Mouse (Mus musculus) kidney, embryonic 14.5 days (tissue): Measurements from ENCODE around the gene Pdk4. TPM values are rescaled to one million over a fixed set of nuclear protein-coding genes. Genes with fewer than 3 reads are reported as not detected.

Experiments used
- ATAC-seq: fragments of 200-750 bp; cut with Nextera tagmentation; 2 replicates; pipeline ENCODE4 v1.8.0; 2017; ENCODE audit warnings: moderate number of reproducible peaks, mild to moderate bottlenecking, moderate TSS enrichment, moderate library complexity; ENCODE audit not compliant: low FRiP score, low TSS enrichment
- H3K27ac ChIP-seq: fragments of 300-500 bp; sonication (generic); 2 replicates; pipeline ENCODE4 v1.5.1; 2014; ENCODE audit warnings: low read depth, mild to moderate bottlenecking, low read length, moderate library complexity, mixed read lengths
- H3K27me3 ChIP-seq: fragments of 300-500 bp; sonication (generic); 2 replicates; pipeline ENCODE4 v1.6.1; 2014; ENCODE audit warnings: mild to moderate bottlenecking, low read length; ENCODE audit not compliant: control insufficient read depth, insufficient read depth
- H3K36me3 ChIP-seq: fragments of 300-500 bp; sonication (generic); 2 replicates; pipeline ENCODE4 v1.6.1; 2014; ENCODE audit warnings: low read length, mixed read lengths; ENCODE audit not compliant: control insufficient read depth, insufficient read depth
- H3K4me1 ChIP-seq: fragments of 300-500 bp; sonication (generic); 2 replicates; pipeline ENCODE4 v1.6.1; 2014; ENCODE audit warnings: low read length, mixed read lengths; ENCODE audit not compliant: control insufficient read depth, insufficient read depth
- H3K4me2 ChIP-seq: fragments of 300-500 bp; sonication (generic); replicated peaks from 2 replicates; pipeline ENCODE4 v1.6.1; 2014; ENCODE audit warnings: low read depth, mild to moderate bottlenecking, low read length
- H3K4me3 ChIP-seq: fragments of 300-500 bp; sonication (generic); 2 replicates; pipeline ENCODE4 v1.5.1; 2014; ENCODE audit warnings: mild to moderate bottlenecking, low read length
- H3K9ac ChIP-seq: fragments of 300-500 bp; sonication (generic); 2 replicates; pipeline ENCODE4 v1.6.1; 2014; ENCODE audit warnings: low read depth, mild to moderate bottlenecking, low read length, moderate library complexity
- H3K9me3 ChIP-seq: fragments of 300-500 bp; sonication (generic); 2 replicates; pipeline ENCODE4 v1.6.1; 2016; ENCODE audit warnings: low read length; ENCODE audit not compliant: control insufficient read depth
- WGBS: fragments of 180-500 bp; shearing (Covaris S2); extraction: QIAGEN DNeasy Blood & Tissue Kit; methylation state at CpG from one replicate; pipeline ENCODE4 v1.1.7; 2014; 5-methylcytosine and 5-hydroxymethylcytosine counted together
- polyA plus RNA-seq: library from polyadenylated mRNA; unstranded; fragments of >200 nt; fragmentation: Nextera tagmentation; extraction: Ambion mirVana; gene quantifications from 2 replicates; pipeline ENCODE4 v1.2.1, GENCODE M21; 2014

Pdk4 gene
- polyA plus RNA-seq, 1 experiment from 2014 or later: 3.6 TPM

GRCm38 (mm10) chr6:5455836-5456235 lies 40.3 kb downstream of the Pdk4 start:
- Histone ChIP-seq H3K27ac (no peak overlapping the region), H3K36me3 (no peaks in the 10 kb centered on the region), H3K4me1 (no peaks in the 10 kb centered on the region), H3K9me3 (no peaks in the 10 kb centered on the region), H3K4me3 (no peak overlapping the region), H3K9ac (no peak overlapping the region), H3K27me3 (no peaks in the 10 kb centered on the region), H3K4me2 (no peak overlapping the region)
- ATAC-seq: no peak
- 81% methylated on average over 3 of the region's 3 CpGs for WGBS

DNA sequence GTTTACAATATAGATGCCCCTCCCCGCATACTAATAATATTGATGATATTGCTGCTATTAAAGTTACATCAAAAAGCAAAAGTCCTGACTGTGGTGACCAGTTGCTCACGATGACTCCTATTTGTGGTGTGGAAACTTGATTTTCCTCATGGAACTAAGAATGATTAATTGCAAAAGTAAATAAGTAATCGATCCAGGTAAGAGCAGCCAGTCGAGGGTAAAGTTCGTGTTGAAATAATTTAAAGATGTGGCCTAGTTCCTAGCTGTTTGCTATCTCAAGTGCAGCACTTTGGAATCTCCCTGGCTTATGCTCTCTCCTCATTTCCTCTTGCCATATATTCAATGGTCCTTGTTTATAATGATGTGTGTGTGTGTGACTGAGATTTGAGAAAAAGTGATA lies 46.2 kb downstream of the Pdk4 start:
- no peak overlapping the region for H3K9ac ChIP-seq
- no peak overlapping the region for H3K4me3 ChIP-seq
- ATAC-seq: 0 out of 2 replicates have a peak, but pooled peaks have one; percentile 24
- H3K4me2 ChIP-seq: no peak overlapping the region
- no peaks in the 10 kb centered on the region for H3K27me3 ChIP-seq
- WGBS: 57% methylated on average over 5 of the region's 5 CpGs
- no peaks in the 10 kb centered on the region for H3K4me1 ChIP-seq
- H3K36me3 ChIP-seq: no peaks in the 10 kb centered on the region
- H3K27ac ChIP-seq: no peak overlapping the region
- H3K9me3 ChIP-seq: no peaks in the 10 kb centered on the region

GRCm38 (mm10) chr6:5448396-5448795 lies 47.7 kb downstream of the Pdk4 start:
- Histone ChIP-seq H3K4me1 (peaks cover under 1% of the 10 kb centered on the region; the same call in 1 of the 2 replicates), H3K36me3 (no peaks in the 10 kb centered on the region), H3K9me3 (no peaks in the 10 kb centered on the region), H3K27me3 (no peaks in the 10 kb centered on the region), H3K27ac (no peak overlapping the region), H3K4me3 (no peak overlapping the region), H3K4me2 (no peak overlapping the region), H3K9ac (no peak overlapping the region)
- ATAC-seq: no peak; the same call in 1 of the 2 replicates
- 58% methylated on average over 4 of the region's 4 CpGs for WGBS

DNA sequence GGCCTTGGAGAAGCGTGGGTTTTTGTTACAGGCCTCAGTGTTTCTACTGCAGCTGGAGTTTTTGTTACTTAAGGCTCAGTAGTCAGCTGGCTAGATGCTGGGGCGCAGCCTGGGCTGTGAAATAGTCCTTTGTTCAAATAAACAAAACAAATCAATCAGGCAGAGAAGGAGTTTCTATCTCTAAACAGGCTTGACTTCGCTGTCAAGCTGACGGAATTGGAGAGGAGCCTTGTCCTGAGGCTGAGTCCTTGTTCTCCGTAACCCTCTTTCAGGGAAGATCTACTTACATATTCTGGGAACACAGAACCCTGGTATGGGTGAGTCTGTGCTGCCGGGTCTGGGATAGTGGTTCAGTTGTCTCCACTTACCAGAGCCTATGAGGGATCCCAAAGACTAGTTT lies 48.6 kb downstream of the Pdk4 start:
- Histone ChIP-seq H3K36me3 (no peaks in the 10 kb centered on the region), H3K27ac (no peak overlapping the region), H3K27me3 (no peaks in the 10 kb centered on the region), H3K4me1 (peaks cover 8% of the 10 kb centered on the region; the same call in 1 of the 2 replicates), H3K4me2 (no peak overlapping the region), H3K4me3 (no peak overlapping the region), H3K9me3 (no peaks in the 10 kb centered on the region), H3K9ac (no peak overlapping the region)
- no peak for ATAC-seq
- 74% methylated on average over 6 of the region's 6 CpGs for WGBS

GRCm38 (mm10) chr6:5447013-5447412 lies 49.1 kb downstream of the Pdk4 start:
- Histone ChIP-seq H3K27me3 (no peaks in the 10 kb centered on the region), H3K4me1 (peaks cover 9% of the 10 kb centered on the region; the same call in 1 of the 2 replicates), H3K4me3 (no peak overlapping the region), H3K4me2 (no peak overlapping the region), H3K27ac (no peak overlapping the region), H3K9ac (no peak overlapping the region), H3K36me3 (no peaks in the 10 kb centered on the region), H3K9me3 (no peaks in the 10 kb centered on the region)
- 89% methylated on average over 4 of the region's 4 CpGs for WGBS
- ATAC-seq: no peak

DNA sequence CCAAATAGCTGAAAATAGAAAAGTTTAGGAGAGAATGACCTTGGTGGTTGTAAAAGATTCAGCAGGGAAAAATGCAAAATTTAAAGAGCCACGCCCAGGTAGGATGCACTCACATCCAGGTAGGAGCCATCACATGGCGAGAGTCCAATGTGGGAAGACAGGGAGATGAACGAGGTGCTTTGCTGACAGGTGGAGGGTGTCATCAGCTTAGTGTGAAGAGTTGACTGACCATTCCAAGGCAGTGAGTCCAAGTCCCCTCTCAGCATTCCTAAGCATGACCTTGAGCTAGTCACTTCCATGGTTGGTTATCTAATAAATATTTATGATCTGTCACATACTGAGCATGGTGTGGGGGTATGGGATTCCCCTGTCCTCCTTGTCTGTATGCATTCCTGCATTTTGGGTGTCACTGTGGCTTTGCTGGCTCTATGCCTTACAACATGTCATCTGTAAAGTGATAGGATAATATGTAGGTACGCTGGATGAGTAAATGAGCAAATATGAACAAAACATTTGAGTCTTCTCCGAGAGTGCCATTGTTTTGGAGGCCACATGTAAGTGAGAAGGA lies 51.7 kb downstream of the Pdk4 start:
- no peaks in the 10 kb centered on the region for H3K27me3 ChIP-seq
- no peaks in the 10 kb centered on the region for H3K9me3 ChIP-seq
- H3K27ac ChIP-seq: no peak overlapping the region
- no peak overlapping the region for H3K4me2 ChIP-seq
- peaks cover 9% of the 10 kb centered on the region; the same call in 1 of the 2 replicates for H3K4me1 ChIP-seq
- H3K36me3 ChIP-seq: no peaks in the 10 kb centered on the region
- 91% methylated on average over 5 of the region's 5 CpGs for WGBS
- no peak for ATAC-seq
- H3K9ac ChIP-seq: no peak overlapping the region
- no peak overlapping the region for H3K4me3 ChIP-seq

DNA sequence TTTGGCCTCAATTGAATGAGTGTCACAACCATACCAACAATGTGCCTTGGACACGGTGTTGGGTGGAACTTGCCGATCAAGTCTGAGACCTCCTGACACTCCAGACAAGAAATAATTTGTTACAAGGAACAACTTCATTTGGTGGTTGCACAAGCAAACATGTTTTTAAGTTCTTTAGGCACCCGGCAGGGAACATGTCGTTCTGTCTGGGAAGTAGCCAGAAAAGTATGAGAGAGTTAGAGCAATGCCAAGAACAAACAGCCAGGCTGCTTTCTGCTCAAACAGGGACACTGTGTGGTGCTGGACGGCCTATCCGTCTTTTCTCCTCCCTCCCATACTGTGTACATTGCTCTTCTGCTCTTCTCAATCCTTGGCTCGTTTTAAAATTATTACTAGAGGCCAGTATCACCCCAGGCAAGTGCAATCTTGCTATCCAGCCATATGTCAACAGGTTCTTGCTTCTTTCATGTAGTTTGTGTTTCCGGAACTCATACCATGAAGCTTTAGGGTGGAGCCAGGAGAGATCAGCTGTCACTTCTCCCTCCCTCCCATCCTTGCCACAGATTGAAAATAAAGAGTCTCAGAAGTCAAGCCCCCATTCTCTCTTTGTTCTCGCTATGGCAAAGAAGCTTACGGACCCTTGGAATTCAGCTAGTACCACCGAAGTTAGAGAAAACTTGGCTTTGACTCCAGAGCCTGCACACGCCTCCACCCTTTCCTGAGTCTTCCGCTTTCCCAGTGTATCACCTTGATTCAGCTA lies 52.8 kb downstream of the Pdk4 start:
- H3K9me3 ChIP-seq: no peaks in the 10 kb centered on the region
- H3K36me3 ChIP-seq: no peaks in the 10 kb centered on the region
- H3K4me2 ChIP-seq: peak overlapping the region; percentile 30
- H3K27me3 ChIP-seq: no peaks in the 10 kb centered on the region
- H3K4me1 ChIP-seq: peaks cover 9% of the 10 kb centered on the region; the same call in 1 of the 2 replicates
- no peak for ATAC-seq
- H3K9ac ChIP-seq: no peak overlapping the region
- 33% methylated on average over 13 of the region's 13 CpGs for WGBS
- no peak overlapping the region for H3K4me3 ChIP-seq
- no peak overlapping the region for H3K27ac ChIP-seq

DNA sequence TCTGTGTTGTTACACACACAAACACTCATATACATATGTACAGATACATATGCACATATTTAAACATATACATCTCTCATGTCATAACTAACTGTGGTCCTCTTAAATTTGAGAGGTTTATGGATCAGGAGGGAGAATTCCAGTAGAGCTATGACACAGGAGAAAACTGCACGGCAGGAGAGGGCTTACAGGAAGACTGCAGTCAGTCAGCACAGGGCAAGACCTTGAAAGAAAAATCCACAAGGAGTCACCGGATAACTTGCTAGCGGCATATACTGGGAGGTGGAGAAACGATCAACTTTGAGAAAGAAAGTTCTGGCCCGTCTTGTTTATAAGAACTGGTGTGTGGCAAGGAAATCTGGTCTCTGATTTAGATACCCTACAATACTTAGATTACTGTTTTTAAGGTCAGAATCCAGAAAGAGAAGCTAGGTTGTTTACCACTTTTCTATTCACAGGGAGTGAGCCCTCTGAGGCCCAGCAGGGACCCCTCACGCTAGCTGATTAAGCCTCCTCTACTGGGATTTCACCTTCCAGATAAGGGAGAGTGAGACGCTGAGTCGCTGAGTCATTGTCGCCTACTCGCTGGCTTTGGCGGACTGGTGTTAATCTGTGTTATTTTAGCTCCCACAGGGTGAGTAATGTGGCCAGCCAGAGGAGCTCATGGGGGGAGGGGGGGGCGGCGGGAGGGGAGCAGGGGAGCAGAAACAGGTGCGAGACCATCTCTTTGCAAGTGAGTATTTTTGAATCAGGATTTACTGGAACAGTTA lies 53.6 kb downstream of the Pdk4 start:
- peak; percentile 70 for ATAC-seq
- WGBS: 3% methylated on average over 14 of the region's 14 CpGs
- Histone ChIP-seq H3K9me3 (no peaks in the 10 kb centered on the region), H3K27ac (no peak overlapping the region), H3K4me1 (peaks cover 9% of the 10 kb centered on the region; the same call in 1 of the 2 replicates), H3K36me3 (no peaks in the 10 kb centered on the region), H3K27me3 (no peaks in the 10 kb centered on the region), H3K9ac (0 out of 2 replicates have a peak overlapping the region, but pooled peaks have one; percentile 14), H3K4me3 (no peak overlapping the region), H3K4me2 (peak overlapping the region; percentile 30)
